Mouse (Mus musculus): ENCODE measurements around the gene Syt3.

Gene Syt3

DNA sequence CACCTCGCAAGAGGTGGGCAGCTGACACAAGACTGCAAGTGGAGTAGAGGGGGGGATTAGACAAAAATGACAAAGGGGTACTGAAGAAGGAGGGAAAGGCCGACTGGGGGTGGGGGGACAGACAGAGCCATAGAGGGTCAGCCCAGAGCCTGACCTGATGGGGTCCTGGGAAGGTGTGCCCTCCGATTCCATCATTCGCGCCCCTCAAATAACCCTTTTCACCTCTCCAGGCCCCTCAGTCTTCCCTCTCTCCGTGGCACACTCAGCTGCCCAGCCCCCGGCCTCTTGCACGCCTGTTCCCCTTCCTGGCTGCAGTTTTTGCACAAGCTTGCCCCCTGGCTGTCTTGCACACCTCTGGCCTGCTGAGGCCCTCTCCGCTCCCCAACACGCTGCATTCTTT lies 26.4 kb upstream of the Syt3 start:
- no peak for DNase-seq (ENCODE audit: low read depth, low spot score)

- DNase-seq (ENCODE audit: low read depth, low spot score) = no peak
Observed at GRCm38 (mm10) chr7:44358012-44358411, 25.9 kb upstream of the Syt3 start.

DNA sequence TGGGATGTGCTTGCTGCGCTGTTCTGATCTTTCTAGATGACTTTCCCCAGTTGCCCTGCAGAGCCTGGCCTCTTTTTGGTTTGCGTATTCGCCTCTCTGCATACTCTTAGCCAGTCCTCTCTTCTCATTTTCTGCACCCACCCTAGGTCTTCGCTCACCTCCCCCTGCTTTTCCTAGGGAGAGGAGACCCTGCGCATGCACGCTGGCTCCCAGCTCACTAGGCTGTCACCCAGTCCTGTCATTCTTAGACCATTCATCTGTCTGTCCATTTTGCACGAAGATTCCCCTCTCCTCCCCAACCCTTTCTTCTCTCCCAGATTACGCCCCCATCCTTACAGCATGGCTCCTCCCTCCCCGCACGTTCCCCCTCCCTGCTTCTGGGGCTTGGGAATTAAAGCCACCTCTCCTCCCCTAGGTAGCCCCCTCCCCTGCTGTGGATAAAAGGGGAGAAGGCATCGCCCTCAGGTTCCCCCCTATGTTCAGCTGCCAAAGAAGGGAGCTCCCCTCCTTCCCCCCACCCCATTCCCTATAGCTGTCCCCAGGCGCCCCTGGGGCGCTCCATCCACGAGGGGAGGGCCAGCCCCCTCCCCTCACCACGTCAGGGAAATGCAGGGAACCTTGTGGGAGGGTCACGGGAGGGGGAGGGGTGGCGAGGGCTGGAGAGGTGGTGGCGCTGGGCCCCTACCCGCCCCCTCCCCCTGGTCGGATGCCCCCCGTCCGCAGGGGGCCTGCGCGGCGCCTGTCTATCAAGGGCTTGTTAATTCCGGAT lies 24.8 kb upstream of the Syt3 start:
- no peak for DNase-seq (ENCODE audit: low read depth, low spot score)

DNA sequence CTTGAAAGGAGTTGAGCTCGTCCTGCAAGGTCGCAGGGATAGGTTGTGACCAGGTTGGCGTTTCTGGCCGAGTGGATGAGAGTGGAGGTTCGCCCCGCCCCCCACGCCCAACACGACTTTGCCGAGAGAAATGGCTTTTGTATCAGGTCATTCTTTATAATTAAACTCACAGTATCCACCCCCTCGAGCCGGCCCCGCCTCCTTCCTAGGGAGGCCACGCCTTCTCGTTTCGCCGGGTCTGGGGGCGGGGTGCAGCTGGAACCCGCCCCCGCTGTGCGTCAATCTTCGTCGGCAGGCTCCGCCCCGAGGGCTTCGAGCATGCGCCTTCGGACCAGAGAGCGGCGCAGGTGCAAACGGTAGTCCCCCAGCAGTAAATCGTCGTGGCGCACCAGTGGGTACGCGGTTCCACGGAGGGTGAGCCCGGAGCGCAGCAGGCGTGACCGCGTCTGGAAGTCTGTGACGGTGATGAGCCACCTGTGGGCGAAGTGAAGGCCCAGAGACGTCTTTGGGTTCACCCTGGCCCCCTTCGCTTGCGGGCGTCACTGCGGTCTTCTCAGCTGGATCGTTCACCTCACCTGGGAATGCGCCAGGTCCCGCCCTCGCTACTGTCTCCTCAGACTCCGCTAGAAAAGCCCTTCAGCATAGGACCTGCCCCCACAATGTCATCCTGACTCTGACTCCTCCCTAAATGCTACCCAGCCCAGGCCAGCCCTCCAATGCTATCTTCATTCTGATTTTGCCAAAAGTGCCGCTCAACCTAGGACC lies 23.8 kb upstream of the Syt3 start:
- peak; percentile 77 for DNase-seq (ENCODE audit: low read depth, low spot score)

DNA sequence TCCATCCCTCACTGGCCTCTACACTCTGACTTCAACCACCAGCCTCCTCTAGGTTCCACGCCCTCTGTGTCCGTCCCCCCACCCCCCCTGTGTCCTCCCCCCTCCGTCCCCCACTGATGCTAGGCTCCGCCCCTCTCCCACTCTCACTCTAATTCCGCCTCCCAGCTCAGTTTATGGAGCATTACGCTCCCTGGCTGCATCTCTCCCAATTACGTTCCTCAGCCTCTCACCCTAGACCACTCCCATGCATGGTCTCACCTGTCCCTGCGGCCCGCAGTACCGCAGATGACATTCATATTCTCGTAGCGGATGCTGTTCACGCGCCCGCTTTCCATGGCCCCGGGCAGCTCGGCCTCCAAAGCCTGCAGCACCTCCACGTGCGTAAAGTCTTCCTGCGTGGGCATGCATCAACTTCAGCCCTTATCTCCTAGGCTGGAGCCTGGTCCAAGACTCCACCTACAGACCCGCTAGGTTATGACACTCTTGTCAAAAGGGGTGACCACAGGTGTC lies 23.1 kb upstream of the Syt3 start:
- DNase-seq (ENCODE audit: low read depth, low spot score) = no peak

DNA sequence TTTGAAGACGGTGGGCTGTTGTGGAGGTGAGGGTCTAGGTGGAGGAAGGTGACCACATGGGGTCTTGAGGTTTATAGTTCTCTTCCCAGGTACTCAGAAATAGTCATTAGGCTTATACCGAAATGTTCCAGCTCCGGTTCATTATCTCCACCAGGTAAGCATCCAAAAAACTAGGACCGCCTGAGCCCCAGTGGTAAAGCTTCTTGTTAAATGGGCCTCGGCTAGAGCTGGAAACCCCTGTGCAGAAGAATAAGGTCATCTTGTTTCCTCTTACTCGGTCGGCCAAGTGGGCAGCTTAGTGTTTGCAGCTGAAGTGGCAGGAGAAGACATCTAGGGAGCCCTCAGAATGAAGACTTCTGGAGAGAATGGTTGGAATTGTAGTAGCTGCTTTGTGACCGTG lies 11.2 kb upstream of the Syt3 start:
- no peak for DNase-seq (ENCODE audit: low read depth, low spot score)

- DNase-seq (ENCODE audit: low read depth, low spot score) = no peak
Observed at GRCm38 (mm10) chr7:44373460-44373859, 10.4 kb upstream of the Syt3 start.

DNA sequence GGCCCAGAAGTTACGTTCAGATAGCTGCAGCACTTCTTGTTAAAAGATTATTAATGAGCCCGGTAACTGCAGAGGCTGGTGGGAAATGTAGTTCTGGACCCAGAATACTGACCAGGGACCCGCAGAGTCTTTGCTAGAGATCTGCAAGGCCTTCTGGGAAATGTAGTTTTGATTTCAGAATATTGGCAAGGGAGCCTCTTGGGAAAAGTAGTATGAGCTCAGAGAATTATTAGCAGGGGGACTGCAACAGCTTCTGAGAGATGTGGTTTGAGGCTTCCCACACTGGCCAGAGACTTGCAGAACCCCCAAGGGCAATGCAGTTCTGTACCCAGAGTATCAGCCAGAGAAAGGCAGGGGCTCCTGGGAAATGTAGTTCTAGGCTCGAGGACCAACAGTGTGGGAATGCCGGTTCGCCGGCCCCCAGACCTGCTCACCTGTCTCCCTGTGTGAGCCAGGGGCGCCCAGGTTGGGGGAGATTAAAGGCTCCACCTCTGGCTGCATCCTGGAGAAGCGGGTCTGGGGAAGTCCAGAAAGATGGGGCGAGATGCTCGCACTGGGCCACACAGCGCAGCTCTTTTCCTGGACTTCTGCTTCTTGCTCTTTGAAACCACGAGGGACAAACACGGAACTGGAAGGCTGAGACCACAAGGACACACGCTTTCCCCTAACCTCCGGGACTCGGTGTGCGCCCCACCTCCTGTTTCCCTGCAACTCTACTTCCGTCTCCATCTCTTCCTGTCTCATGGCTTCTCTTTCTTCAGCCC lies 9.8 kb upstream of the Syt3 start:
- peak; percentile 72 for DNase-seq (ENCODE audit: low read depth, low spot score)

DNA sequence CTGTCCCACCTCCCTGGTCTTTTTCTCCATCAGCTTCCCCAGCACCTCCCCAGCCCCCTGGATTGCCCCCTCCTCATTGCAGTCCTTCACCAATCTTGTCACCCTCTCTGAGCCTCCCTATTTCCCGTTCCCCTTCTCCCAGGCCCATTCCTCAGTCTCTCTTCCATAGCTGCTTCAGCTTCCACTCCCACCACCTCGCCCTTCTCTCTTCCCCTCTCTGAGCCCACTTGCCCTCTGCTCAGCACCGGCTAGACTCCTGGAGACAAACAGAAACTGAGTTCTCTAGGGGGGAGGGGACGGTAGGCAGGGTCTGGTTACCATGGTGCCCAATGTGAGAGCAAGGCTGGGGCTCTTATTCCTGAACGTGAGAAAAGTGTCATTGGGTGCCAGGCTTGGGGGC lies 9.1 kb upstream of the Syt3 start:
- no peak for DNase-seq (ENCODE audit: low read depth, low spot score)

DNA sequence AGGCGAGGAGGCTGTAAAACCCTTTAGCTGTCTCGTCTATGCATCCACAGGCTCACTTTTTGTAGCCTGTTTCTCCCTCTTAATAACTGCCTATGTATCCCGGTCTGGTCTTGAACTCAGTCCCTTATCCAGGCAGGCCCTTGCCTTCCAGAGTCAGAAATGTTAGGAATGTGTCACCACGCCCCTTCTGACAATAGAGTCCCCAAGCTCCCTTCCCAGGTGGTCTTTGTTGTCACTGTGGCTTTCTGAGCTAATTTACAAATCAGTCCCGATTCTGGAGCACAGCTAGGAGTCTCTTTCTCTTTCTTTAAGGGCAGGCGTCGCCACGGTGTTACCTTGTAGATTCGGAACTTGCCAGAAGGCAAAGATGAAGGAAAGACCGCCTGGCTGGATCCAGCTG lies 8.7 kb upstream of the Syt3 start:
- DNase-seq (ENCODE audit: low read depth, low spot score) = no peak

GRCm38 (mm10) chr7:44375793-44376192 lies 8.1 kb upstream of the Syt3 start:
- DNase-seq (ENCODE audit: low read depth, low spot score) = no peak

DNA sequence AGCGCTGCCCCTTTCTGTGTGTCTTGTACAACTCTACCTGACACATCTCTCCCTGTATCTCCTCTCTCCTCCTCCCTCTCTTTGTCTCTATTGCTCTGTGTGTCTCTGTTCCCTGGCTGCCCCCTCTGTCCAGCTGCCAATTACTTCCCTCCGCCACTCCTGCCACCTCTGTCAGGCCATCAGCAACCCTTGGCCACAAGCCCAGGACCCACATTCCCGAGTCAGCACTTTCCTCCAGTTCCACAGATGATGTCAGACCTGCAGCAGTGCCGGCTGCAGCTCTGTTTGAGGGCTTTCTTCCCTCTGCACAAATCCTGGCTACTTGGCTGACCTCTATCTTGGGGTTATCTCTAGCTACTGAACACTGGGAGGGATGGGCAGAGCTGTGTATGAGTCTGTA lies 5.6 kb upstream of the Syt3 start:
- DNase-seq (ENCODE audit: low read depth, low spot score) = no peak

GRCm38 (mm10) chr7:44382541-44382940 lies 1.4 kb upstream of the Syt3 start:
- no peak for DNase-seq (ENCODE audit: low read depth, low spot score)

DNA sequence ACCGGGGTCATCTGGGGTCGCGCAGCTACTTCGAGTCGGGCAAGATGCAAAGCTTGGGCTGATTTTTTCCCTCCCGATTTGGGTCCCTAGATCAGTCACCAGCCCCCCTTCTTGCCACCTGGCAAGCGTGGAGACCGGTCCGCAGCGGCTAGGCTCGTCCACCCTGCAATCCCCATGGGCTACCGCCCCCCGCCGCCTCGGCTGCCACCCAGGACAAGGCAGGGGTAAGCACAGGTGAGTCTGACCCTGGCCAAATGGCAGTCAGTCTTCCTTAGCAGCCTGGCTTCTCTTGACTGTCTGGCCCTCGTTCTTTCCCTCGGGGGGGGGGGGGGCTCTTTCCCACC lies 786 bp downstream of the Syt3 start:
- DNase-seq (ENCODE audit: low read depth, low spot score) = no peak

GRCm38 (mm10) chr7:44385720-44386119 lies 1.8 kb downstream of the Syt3 start, which contains the start of gene 1700008O03Rik:
1700008O03Rik (minus strand) TSS chr7:44385820.
- DNase-seq (ENCODE audit: low read depth, low spot score) = no peak

DNA sequence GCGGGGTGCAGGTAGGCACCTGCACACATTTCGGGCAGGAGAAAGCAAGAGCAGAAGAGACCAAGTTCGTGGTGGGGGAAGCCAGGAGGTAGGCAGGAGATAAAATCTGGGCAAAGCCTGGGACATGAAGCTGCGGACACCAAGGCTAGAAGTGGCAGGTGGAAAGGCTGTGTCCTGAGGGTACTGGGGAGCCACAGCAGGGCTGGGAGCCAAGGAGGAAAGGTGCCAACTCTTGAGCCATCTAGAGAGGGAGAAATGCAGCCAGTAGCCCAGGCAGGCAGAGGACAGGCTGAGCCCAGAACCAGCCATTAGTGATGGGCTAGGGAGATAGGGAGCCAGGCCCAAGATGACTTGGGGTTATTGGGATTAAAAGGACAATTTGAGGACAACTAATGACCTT lies 7.9 kb downstream of the Syt3 start:
- DNase-seq (ENCODE audit: low read depth, low spot score) = no peak

GRCm38 (mm10) chr7:44392341-44392740 lies 8.4 kb downstream of the Syt3 start:
- no peak for DNase-seq (ENCODE audit: low read depth, low spot score)

DNA sequence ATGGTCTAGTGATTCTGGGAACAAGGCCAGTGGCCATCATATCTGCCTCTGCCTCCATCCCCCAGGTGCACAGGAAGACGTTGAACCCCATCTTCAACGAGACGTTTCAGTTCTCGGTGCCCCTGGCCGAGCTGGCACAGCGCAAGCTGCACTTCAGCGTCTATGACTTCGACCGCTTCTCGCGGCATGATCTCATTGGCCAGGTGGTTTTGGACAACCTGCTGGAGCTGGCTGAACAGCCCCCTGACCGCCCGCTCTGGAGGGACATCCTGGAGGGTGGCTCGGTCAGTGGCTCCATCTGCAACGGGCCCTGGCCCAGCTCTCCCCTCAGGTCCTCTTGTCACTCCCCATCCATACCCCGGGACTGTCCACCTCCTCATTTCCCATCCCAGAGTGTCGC lies 9.4 kb downstream of the Syt3 start:
- no peak for DNase-seq (ENCODE audit: low read depth, low spot score)

- no peak for DNase-seq (ENCODE audit: low read depth, low spot score)
Observed at GRCm38 (mm10) chr7:44398570-44398969, 14.7 kb downstream of the Syt3 start.

DNA sequence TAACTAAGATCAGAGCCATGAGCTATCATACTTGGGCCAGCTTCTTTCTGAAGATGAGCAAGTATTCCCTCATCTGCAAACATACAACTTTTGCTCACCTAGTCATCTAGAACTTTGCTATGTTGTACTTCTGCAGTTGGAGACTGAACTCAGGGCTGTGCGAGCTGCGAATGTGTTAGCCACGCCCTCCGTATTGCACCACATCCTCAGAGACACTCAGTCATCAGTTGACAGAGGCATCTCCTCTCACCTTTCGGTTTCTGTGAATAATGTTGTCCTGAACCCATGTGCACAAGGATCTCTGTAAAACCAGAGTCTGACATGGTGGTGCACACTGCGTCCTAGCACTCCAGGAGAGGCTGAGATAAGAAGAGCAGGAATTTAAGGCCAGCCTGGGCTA lies 17.8 kb downstream of the Syt3 start:
- DNase-seq (ENCODE audit: low read depth, low spot score) = no peak

DNA sequence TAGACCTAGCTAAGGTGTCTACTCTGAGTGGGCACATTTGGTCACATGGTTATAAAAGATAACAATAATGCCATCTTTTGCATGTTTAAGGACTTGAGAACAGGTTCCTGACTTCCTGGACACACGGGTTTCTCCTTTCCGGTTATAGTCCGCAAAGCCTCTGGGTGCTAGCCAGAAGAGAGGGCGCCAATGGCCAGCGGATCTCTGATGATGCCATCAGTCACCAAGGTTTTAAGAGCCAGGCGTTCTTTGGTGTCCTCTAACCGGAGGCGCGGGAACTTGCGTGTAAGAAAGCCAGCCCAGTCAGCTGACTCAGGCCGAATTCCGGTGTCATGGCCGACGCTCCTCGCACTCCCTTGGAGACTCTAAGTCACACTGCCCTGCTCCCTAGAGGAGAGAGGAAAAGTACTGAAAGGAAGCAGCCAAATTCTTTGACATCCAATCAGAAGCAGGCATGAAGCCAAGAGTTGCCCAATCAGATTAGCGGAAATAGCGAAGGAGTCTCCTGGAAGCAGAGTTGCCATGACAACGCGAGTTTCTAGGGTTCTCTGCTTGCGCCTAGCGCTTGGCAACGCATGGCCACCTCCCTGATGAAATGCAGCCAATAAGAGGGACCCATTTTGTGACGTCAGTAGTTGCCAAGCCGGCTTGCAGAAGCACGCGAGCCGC lies 21.6 kb downstream of the Syt3 start:
- peak; percentile 100 for DNase-seq (ENCODE audit: low read depth, low spot score)

DNA sequence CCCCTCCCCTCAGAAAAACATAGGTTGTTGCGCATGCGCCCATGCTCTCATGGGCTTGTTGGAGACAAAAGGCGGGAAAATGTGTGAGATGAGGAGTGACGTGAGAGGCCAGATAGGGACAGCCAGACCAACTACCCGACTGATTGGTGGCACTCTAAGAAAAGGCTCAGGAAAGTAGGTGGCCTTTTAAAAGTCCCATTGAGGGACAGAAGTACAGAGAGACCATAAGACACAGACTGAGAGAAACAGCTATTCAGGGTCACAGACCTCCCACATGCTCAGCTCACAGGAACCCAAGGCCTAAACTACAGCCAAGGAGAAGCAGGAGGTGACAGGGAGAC lies 22.1 kb downstream of the Syt3 start:
- DNase-seq (ENCODE audit: low read depth, low spot score) = no peak
